Mouse (Mus musculus) spleen, adult 18-20 months (tissue): ENCODE data around the gene Cfap57.
"Not testable (repeated sequence)": the region's sequence is repeated elsewhere in the genome, so short reads cannot be mapped to it uniquely, and the experiment has no call there.

ENCODE experiments used
- DNase-seq, 2 experiments: peaks; one replicate each; pipeline ENCODE4 v3.0.0; 2022; ENCODE audit warnings: mixed read lengths in 2 of 2

Cfap57 gene

DNA sequence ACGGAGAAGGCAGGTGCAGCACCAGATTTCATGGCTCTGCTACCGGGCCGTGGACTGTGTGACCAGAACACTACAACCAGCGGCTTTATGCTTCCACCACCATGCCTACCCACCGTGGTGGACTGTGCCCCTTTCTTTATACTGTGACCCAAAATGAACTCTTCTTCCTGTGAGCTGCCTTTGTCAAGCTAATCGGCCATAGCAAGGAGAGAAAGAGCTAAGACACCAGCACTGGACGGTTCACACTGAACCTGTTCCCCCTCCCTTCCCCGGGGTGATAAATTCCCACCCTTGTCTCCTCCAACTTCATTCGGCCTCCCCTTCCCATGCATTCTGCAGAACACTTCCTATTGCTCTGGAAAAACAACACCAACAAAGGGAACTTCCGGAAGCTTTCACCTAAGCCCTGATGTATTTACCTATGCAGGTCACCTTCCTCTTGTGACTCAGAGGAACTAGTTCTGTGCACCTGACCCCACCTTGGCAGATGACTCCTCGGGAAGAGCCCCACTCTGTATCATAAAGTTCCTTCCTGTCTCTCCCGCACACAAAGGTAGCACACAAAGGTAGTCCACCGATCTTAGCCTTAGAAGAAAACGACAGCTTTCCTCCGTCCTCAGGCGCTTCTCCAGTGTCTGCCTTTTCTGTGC is 103.0 kb downstream of the Cfap57 start:
- DNase-seq: no peak

GRCm38 (mm10) chr4:118516699-118517496 is 103.7 kb downstream of the Cfap57 start:
- no peak for DNase-seq

DNA sequence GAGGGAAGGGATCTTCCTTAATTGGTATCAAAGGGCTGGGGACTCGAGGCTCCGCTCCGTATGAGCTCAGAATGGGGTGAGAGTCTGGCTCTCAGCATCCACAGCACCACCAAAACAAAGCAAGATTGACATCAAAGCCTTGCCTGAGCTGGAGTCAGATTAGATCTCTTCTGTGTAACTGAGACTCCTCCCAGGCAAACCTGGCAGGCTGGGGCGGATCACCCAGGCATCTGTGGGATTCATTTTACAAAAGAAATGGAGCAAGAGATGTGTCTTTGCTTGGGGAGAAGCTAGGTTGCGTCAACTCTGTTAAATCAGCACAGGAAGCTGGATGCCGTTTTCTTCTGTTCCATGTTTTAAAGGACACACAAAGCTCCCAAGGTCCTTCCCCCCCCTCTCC is 111.5 kb downstream of the Cfap57 start:
- DNase-seq: no peak

DNA sequence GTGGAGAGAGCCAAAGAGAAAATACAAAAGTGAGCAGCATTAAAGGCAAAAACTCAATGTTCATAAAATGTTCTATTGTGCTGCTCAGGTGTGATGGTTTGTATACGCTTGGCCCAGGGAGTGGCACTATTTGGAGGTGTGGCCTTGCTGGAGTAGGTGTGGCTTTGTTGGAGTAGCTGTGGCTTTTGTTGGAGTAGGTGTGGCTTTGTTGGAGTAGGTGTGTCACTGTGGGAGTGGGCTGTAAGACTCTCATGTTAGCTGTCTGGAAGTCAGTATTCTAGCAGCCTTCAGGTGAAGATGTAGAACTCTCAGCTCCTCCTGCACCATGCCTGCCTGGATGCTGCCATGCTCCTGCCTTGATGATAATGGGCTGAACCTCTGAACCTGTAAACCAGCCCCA is 113.4 kb downstream of the Cfap57 start:
- DNase-seq: not testable (repeated sequence)

- DNase-seq: no peak
Observed at GRCm38 (mm10) chr4:118505551-118505950, 115.0 kb downstream of the Cfap57 start.
